Comparison of ENCODE assay signal across 16 mouse cellular contexts in genomic region chr1:66324951-66325350, GRCm38 (mm10).
DNase-seq lines count a peak whose midpoint lies in the region; ATAC-seq lines count a peak whose summit lies in the region.
"Had no signal": no experiment of that assay in that cellular context is flagged by ENCODE, and none has a peak within 500 bp of the region (broad histone marks: within the 10 kb centered on the region; RNA-seq: fewer than 3 reads in every experiment).

No protein-coding gene starts in this region.

- peak overlapping the region; percentile 24; the same call in 1 of the 2 replicates for H3K9ac ChIP-seq in forebrain, embryonic 15.5 days (replicated peaks)
- peak overlapping the region; percentile 69; the same call in 1 of the 2 replicates for H3K9ac ChIP-seq in midbrain, embryonic 13.5 days (replicated peaks)

- H3K4me2 ChIP-seq in forebrain, embryonic 15.5 days (replicated peaks): peak overlapping the region; percentile 40
- H3K4me2 ChIP-seq in midbrain, embryonic 13.5 days (replicated peaks): peak overlapping the region; percentile 61

- H3K27me3 ChIP-seq in forebrain, embryonic 15.5 days: no peaks in the 10 kb centered on the region
- no peaks in the 10 kb centered on the region for H3K27me3 ChIP-seq in midbrain, embryonic 13.5 days

- peaks cover 7% of the 10 kb centered on the region for H3K36me3 ChIP-seq in forebrain, embryonic 15.5 days
- peaks cover 7% of the 10 kb centered on the region for H3K36me3 ChIP-seq in midbrain, embryonic 13.5 days

- peaks cover 55% of the 10 kb centered on the region for H3K4me1 ChIP-seq in forebrain, embryonic 15.5 days
- H3K4me1 ChIP-seq in midbrain, embryonic 13.5 days (replicated peaks): peaks cover 64% of the 10 kb centered on the region

- intact Hi-C loops in left cerebral cortex, postnatal 14 days (cut with DNase I): loop anchor here (5.0 kb wide), 2 partner anchors 62 to 148 kb away; partner anchors contain the start of gene Map2

- H3K27ac ChIP-seq in forebrain, embryonic 15.5 days (replicated peaks): 0 out of 2 replicates have a peak overlapping the region, but pooled peaks have one; percentile 27
- no peak overlapping the region for H3K27ac ChIP-seq in midbrain, embryonic 13.5 days
- H3K27ac ChIP-seq: macrophage had no signal

- DNase-seq in cerebellum, adult 9-10 months: peak; percentile 46
- no peak for DNase-seq in cerebellum, adult 11 months
- DNase-seq in brain, adult 2 months (ENCODE audit: low read depth, low spot score): peak; percentile 82
- no peak for DNase-seq in c-Kit-positive CD71-positive TER-119-positive erythroid progenitor cells, embryonic 14.5 days (ENCODE audit: low spot score)
- DNase-seq in kidney, postnatal 14 days: no peak
- DNase-seq in left cerebral cortex, postnatal 14 days (ENCODE audit: low spot score in 2 of 2): no peak
- DNase-seq: adrenal gland, adult 2 months; heart, adult 18-20 months; kidney, postnatal 4 days; lung, adult 18-20 months; retina, postnatal 1 day had no signal

- no peaks in the 10 kb centered on the region for H3K9me3 ChIP-seq in forebrain, embryonic 15.5 days
- H3K9me3 ChIP-seq in midbrain, embryonic 13.5 days: no peaks in the 10 kb centered on the region

- peak overlapping the region; percentile 42 for H3K4me3 ChIP-seq in forebrain, embryonic 15.5 days
- peak overlapping the region; percentile 51 for H3K4me3 ChIP-seq in midbrain, embryonic 13.5 days (replicated peaks)
- H3K4me3 ChIP-seq: erythroblast, embryonic 14.5 days had no signal

- no peak for ATAC-seq in forebrain, embryonic 15.5 days (replicated peaks)
- no peak for ATAC-seq in midbrain, embryonic 13.5 days
- ATAC-seq: intestine, embryonic 16.5 days had no signal

Comparison
In these comparisons a context has a peak if more than half of its experiments do, and no peak if none do; other contexts are left out.
1. DNase-seq: peak in cerebellum, adult 9-10 months (single experiment) and brain, adult 2 months (single experiment); none in cerebellum, adult 11 months (single experiment), c-Kit-positive CD71-positive TER-119-positive erythroid progenitor cells, embryonic 14.5 days (single experiment), kidney, postnatal 14 days (single experiment) and left cerebral cortex, postnatal 14 days (0 of 2).